Mouse (Mus musculus) forebrain, embryonic 11.5 days (tissue): ENCODE results near the gene Lgr5. TPM values are rescaled to one million over a fixed set of nuclear protein-coding genes. Genes with fewer than 3 reads are reported as not detected.

Experiments
- ATAC-seq: fragments of 200-750 bp; cut with Nextera tagmentation; replicated peaks from 2 replicates; pipeline ENCODE4 v1.8.0; 2017; ENCODE audit warnings: moderate TSS enrichment; ENCODE audit not compliant: low FRiP score
- DNase-seq: peaks from one replicate; pipeline ENCODE4 v3.0.0-alpha.2; 2017; ENCODE audit warnings: low spot score
- H3K27ac ChIP-seq: fragments of 300-500 bp; sonication (generic); 2 replicates; pipeline ENCODE4 v1.5.1; 2014; ENCODE audit warnings: low read depth, low read length
- H3K27me3 ChIP-seq: fragments of 300-500 bp; sonication (generic); 2 replicates; pipeline ENCODE4 v1.6.1; 2014; ENCODE audit warnings: mild to moderate bottlenecking, low read length, mixed read lengths; ENCODE audit not compliant: control insufficient read depth, insufficient read depth
- H3K36me3 ChIP-seq: fragments of 300-500 bp; sonication (generic); 2 replicates; pipeline ENCODE4 v1.6.1; 2014; ENCODE audit warnings: mild to moderate bottlenecking, low read length, moderate library complexity, mixed read lengths; ENCODE audit not compliant: control insufficient read depth, insufficient read depth
- H3K4me1 ChIP-seq: fragments of 300-500 bp; sonication (generic); replicated peaks from 2 replicates; pipeline ENCODE4 v1.6.1; 2014; ENCODE audit warnings: low read length, mixed read lengths; ENCODE audit not compliant: control insufficient read depth, insufficient read depth
- H3K4me2 ChIP-seq: fragments of 300-500 bp; sonication (generic); 2 replicates; pipeline ENCODE4 v1.6.1; 2014; ENCODE audit warnings: low read depth, mild to moderate bottlenecking, low read length, moderate library complexity, mixed read lengths; ENCODE audit not compliant: severe bottlenecking
- H3K4me3 ChIP-seq: fragments of 300-500 bp; sonication (generic); 2 replicates; pipeline ENCODE4 v1.5.1; 2014; ENCODE audit warnings: low read depth, low read length
- H3K9ac ChIP-seq: fragments of 300-500 bp; sonication (generic); 2 replicates; pipeline ENCODE4 v1.6.1; 2014; ENCODE audit warnings: low read length
- H3K9me3 ChIP-seq: fragments of 300-500 bp; sonication (generic); 2 replicates; pipeline ENCODE4 v1.6.1; 2016; ENCODE audit warnings: low read length, mixed read lengths; ENCODE audit not compliant: control insufficient read depth
- WGBS: fragments of 180-500 bp; shearing (Covaris S2); extraction: QIAGEN DNeasy Blood & Tissue Kit; methylation state at CpG from one replicate; pipeline ENCODE4 v1.1.7; 2014; 5-methylcytosine and 5-hydroxymethylcytosine counted together
- polyA plus RNA-seq: library from polyadenylated mRNA; unstranded; fragments of >200 nt; fragmentation: Nextera tagmentation; extraction: Ambion mirVana; gene quantifications from 2 replicates; pipeline ENCODE4 v1.2.1, GENCODE M21; 2014

Gene Lgr5
- 0.81 and 0.94 TPM in 2 replicates for polyA plus RNA-seq

DNA sequence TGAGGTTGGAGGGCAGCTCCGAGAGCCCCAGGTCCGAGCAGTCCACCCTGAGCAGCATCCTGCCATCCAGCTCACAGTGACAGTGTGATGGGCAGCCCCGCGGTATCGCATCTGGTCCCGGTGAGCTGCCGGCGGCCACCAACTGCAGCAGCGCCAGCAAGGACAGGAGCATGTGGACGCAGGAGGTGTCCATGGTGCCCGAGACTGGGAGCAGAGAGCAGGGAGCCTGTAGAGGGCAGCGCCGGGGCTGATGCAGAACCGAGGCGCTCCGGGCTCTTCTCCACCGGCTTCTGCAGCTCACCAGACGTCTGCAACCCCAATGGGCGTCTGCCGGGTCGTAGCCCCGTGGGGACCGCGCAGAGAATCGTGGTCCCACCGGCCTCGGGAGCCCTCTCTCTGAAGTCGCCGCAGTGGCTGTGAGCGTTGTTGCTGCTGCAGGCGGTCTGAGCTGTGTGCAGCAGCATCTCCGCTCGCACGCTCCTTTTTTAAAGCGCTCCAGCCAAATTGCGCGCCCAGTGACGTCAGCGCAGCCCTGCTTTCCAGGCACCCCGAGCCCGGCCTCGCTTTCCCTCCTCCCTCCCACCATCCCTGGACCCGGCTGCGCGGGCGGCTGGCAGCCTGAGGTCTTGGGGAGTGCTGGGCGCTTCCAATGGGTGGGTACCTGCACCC, at the start of gene Lgr5:
Lgr5 (minus strand) TSS at position 480 of the 669 bp plus-strand sequence.
- peak; percentile 83 for ATAC-seq

DNA sequence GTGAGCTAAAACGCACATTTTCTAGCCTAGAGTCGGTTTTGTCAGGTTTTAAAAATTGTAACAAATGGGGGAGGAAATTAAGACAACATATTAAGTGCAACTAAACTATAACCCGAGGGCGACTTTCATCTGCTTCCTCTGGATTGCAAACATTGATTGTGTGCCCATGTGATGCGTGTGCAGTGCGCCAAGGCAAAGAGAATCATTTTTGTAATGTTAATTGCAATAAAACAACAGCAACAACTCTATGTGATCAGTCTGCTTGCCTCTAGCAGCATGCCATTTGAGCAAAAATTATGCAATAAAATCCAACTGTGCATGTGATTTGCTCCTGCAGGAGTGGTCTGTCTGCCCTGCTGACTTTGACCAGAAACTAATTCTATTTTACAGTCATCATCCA, 39.1 kb upstream of the Lgr5 start:
- 91% methylated on average over 6 of the region's 6 CpGs for WGBS
- H3K27ac ChIP-seq, result no peak overlapping the region
- no peak overlapping the region for H3K4me3 ChIP-seq
- peaks cover 2% of the 10 kb centered on the region; the same call in 1 of the 2 replicates for H3K4me1 ChIP-seq
- H3K9me3 ChIP-seq, result no peaks in the 10 kb centered on the region
- no peak for DNase-seq
- H3K9ac ChIP-seq, result no peak overlapping the region
- H3K36me3 ChIP-seq, result no peaks in the 10 kb centered on the region
- no peaks in the 10 kb centered on the region; the same call in 1 of the 2 replicates for H3K27me3 ChIP-seq
- no peak for ATAC-seq
- no peak overlapping the region for H3K4me2 ChIP-seq

More for the DNA sequence above, at the start of gene Lgr5:
- peak; percentile 80 for DNase-seq
- Histone ChIP-seq H3K36me3 (no peaks in the 10 kb centered on the region), H3K4me2 (peak within 1 kb of the TSS; percentile 78), H3K27ac (no peak within 1 kb of the TSS), H3K27me3 (peaks cover 63% of the 10 kb centered on the region), H3K9ac (peak within 1 kb of the TSS; percentile 3), H3K4me1 (peaks cover 11% of the 10 kb centered on the region), H3K9me3 (no peaks in the 10 kb centered on the region), H3K4me3 (peak within 1 kb of the TSS; percentile 45)
- 0% methylated on average over 47 of the region's 47 CpGs for WGBS

DNA sequence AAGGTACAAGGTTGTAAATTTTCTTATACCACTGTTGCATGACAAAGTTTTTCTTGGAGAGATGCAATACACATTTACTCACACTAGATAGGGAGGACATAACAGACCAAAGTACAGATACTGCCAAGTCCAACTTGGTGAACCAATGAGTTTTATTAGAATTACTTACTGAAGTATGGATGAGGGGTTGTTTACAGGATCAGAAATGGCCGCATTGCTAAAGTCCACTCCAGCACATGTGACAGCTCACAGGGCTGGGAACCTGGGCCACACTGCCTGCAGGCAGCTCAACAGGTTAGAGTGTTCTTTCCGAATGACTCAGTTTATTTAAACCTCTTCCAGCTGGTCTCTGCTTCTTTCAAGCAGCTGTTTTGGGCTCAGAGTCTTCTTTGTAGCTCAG, 37.4 kb upstream of the Lgr5 start:
- Histone ChIP-seq H3K9ac (no peak overlapping the region), H3K27ac (no peak overlapping the region), H3K9me3 (no peaks in the 10 kb centered on the region), H3K27me3 (no peaks in the 10 kb centered on the region; the same call in 1 of the 2 replicates), H3K36me3 (no peaks in the 10 kb centered on the region), H3K4me3 (no peak overlapping the region), H3K4me1 (peaks cover 2% of the 10 kb centered on the region; the same call in 1 of the 2 replicates), H3K4me2 (no peak overlapping the region)
- no peak for ATAC-seq
- 92% methylated on average over 2 of the region's 2 CpGs for WGBS
- no peak for DNase-seq

DNA sequence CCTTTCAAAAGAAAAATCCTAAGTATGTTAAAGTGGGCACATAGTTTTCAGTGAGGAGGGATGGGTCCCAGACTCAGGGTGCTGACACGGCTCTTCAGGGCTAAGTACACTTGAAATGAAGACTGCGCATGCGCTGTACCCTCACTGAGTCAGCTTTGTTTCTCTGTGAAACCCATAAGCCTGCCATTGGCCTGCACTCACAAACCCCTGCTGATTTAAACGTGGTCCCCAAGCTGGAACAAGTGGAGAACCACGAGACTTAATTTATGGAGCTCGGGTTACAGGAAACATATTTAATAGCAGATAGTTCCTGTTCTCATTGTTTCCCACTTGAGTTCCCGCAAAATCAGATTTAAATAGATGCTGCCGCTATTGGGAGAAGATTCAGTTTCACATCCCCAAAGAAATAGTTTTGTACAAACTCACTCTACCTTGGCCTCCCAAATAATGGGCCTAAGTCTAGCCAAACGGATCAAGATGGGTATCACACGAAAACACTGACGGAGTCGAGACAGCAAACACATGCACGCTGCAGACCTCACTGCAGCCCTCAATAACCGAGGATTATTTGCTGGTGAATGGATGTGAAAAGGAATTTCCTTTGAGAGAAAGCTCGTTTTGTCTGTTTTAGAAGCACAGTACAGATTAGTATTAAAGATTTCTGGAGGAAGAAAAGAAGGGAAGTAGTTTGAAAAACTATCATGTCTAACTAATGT, 36.5 kb upstream of the Lgr5 start:
- Histone ChIP-seq H3K9ac (no peak overlapping the region), H3K27ac (no peak overlapping the region), H3K27me3 (no peaks in the 10 kb centered on the region; the same call in 1 of the 2 replicates), H3K36me3 (no peaks in the 10 kb centered on the region), H3K4me1 (peaks cover 2% of the 10 kb centered on the region; the same call in 1 of the 2 replicates), H3K9me3 (no peaks in the 10 kb centered on the region), H3K4me3 (no peak overlapping the region), H3K4me2 (no peak overlapping the region)
- DNase-seq (no peak), ATAC-seq (peak; percentile 74)
- 32% methylated on average over 15 of the region's 15 CpGs for WGBS

DNA sequence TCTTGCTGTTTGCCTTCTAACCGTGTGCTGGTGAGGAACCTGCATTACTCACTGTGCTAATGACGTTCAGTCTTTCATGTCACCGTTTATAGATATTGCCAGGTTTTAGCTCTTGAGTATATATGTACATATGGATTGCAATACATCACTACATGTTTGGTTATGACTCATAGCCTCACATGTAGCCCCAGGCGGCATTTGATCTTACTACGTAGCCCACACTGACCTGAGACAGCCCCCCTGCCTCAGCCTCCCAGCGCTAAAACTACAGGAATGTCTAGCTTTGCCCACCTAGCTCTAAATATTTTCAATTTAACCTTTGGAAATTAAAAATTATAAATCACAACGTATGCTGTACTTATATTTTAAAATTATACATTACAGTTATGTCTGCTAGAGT, 35.9 kb upstream of the Lgr5 start:
- ATAC-seq, result peak; percentile 19; the same call in 1 of the 2 replicates
- H3K27ac ChIP-seq, result no peak overlapping the region

DNA sequence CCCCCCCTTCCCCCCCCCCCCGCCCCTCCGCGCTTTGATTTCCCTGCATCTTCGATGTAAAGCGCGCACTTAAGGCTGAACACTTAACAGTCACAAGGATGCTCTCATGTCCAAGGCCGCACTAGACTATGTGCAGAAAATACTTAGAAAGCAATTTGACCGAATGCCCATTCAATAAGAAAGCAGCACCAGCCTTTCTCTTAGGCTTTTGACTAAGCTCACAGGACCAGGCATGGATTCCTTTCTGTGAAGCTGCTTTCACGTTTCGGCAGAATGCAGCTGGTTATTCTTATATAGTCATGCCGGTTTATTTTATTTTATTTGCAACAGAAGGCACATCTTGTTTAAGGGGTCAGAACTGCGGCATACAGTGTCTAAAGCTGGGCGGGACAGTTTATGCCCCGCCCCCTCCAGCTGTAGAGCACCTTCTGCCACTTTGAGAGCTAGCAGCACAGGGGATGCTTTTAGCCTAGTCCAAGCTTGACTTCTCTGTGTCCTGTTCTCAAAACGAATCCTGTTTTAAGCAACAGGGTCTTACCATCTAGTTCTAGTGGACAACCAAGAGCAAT, 30.8 kb upstream of the Lgr5 start:
- 26% methylated on average over 14 of the region's 15 CpGs for WGBS
- no peaks in the 10 kb centered on the region for H3K27me3 ChIP-seq
- ATAC-seq (peak; percentile 75), DNase-seq (peak; percentile 58)
- H3K9ac ChIP-seq, result no peak overlapping the region
- H3K9me3 ChIP-seq, result no peaks in the 10 kb centered on the region
- H3K4me1 ChIP-seq, result no peaks in the 10 kb centered on the region; the same call in 1 of the 2 replicates
- peak overlapping the region; percentile 46 for H3K4me2 ChIP-seq
- H3K4me3 ChIP-seq, result peak overlapping the region; percentile 17; the same call in 1 of the 2 replicates
- no peak overlapping the region for H3K27ac ChIP-seq
- H3K36me3 ChIP-seq, result no peaks in the 10 kb centered on the region

More for the DNA sequence above, 35.9 kb upstream of the Lgr5 start:
- Histone ChIP-seq H3K9ac (no peak overlapping the region), H3K4me3 (no peak overlapping the region), H3K9me3 (no peaks in the 10 kb centered on the region), H3K4me2 (no peak overlapping the region), H3K27me3 (no peaks in the 10 kb centered on the region; the same call in 1 of the 2 replicates), H3K36me3 (no peaks in the 10 kb centered on the region), H3K4me1 (peaks cover 2% of the 10 kb centered on the region; the same call in 1 of the 2 replicates)
- no peak for DNase-seq
- WGBS, result 84% methylated on average over 7 of the region's 7 CpGs

DNA sequence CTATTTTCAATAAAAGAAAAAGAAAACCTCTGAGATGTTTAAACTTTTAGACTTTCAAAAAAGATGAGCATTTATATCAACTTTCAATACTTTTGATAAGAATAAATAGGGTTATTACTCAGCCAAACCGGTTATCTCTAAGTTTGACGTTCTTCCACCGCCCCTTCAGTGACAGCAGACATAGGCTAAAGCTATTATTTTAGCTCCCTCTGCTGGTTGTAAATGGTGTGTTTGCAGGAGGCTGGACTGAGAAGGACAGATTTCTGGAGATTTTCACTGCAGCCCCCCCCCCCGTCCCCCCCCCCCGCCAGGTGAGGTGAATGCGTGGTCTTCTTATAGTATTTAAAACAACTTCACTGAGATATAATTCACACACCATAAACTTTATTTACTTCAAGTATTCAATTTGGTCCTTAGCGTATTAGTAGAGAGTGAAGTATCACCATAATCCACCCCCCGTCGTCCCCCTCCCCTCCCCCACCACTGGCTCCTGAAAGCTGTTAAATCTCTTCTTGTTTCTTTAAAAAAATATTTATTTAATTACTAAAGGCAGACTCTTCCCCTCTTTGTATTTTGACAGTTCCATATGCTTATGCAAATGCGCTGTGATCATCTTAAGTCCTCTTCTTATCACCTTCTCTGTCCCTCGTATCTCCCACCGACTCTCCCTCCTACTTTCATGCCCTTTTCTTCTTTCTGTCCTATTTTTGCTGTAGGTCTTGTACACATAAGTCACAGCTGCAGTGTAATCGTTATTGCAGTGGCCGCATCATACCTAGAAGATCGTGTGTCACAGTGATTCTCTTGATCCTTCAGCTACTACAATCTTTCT, 30.1 kb upstream of the Lgr5 start:
- Histone ChIP-seq H3K9me3 (no peaks in the 10 kb centered on the region), H3K27ac (no peak overlapping the region), H3K9ac (no peak overlapping the region)

DNA sequence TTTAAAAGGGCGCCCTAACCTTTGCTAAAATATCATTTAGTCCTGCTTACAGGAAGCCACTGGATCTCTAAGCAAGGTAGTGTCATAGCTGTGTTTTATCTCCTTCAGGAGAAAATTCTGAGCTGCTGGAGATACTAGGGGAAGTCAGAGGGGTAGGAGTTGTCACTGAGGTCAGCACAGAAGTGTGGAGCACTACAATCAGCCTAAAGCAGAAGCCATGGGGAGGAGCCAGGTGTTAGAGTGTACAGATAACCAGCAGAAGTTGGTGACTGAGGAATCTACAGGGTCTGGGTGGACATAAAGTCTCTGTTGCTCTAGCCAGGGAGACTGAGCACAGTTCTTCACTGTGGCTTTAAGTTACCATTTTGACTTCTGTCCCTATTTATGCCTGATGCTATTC, 8.2 kb upstream of the Lgr5 start:
- Histone ChIP-seq H3K27me3 (0 out of 2 replicates have a peak, but pooled peaks cover 4% of the 10 kb centered on the region), H3K27ac (no peak overlapping the region), H3K4me2 (no peak overlapping the region), H3K9ac (no peak overlapping the region), H3K9me3 (no peaks in the 10 kb centered on the region), H3K36me3 (no peaks in the 10 kb centered on the region), H3K4me3 (no peak overlapping the region), H3K4me1 (no peaks in the 10 kb centered on the region)
- DNase-seq, result no peak
- no peak for ATAC-seq
- 94% methylated on average over 1 of the region's 1 CpGs for WGBS

More for the DNA sequence above, 30.1 kb upstream of the Lgr5 start:
- Histone ChIP-seq H3K4me1 (no peaks in the 10 kb centered on the region; the same call in 1 of the 2 replicates), H3K36me3 (no peaks in the 10 kb centered on the region), H3K27me3 (no peaks in the 10 kb centered on the region), H3K4me3 (peak overlapping the region; percentile 17; the same call in 1 of the 2 replicates), H3K4me2 (peak overlapping the region; percentile 46)
- WGBS, result 12% methylated on average over 13 of the region's 15 CpGs
- DNase-seq, result no peak
- ATAC-seq, result peak; percentile 89
